Mouse (Mus musculus) neural tube, embryonic 12.5 days (tissue): Measurements from ENCODE around the gene Pip4k2c. TPM values are rescaled to one million over a fixed set of nuclear protein-coding genes. Genes with fewer than 3 reads are reported as not detected.
A peak's percentile ranks its signal among the peaks of the same experiment; 100 is the strongest.

Source experiments
- ATAC-seq: fragments of 200-750 bp; cut with Nextera tagmentation; 2 replicates; pipeline ENCODE4 v1.8.0; 2017; ENCODE audit warnings: low read depth, mild to moderate bottlenecking, moderate TSS enrichment, moderate library complexity; ENCODE audit not compliant: low FRiP score
- H3K27ac ChIP-seq: fragments of 300-500 bp; sonication (generic); 2 replicates; pipeline ENCODE4 v1.5.1; 2016
- H3K27me3 ChIP-seq: fragments of 300-500 bp; sonication (generic); replicated peaks from 2 replicates; pipeline ENCODE4 v1.6.1; 2016; ENCODE audit warnings: mild to moderate bottlenecking
- H3K36me3 ChIP-seq: fragments of 300-500 bp; sonication (generic); 2 replicates; pipeline ENCODE4 v1.6.1; 2016; ENCODE audit warnings: mild to moderate bottlenecking
- H3K4me1 ChIP-seq: fragments of 300-500 bp; sonication (generic); 2 replicates; pipeline ENCODE4 v1.6.1; 2016
- H3K4me2 ChIP-seq: fragments of 300-500 bp; sonication (generic); replicated peaks from 2 replicates; pipeline ENCODE4 v1.6.1; 2016; ENCODE audit warnings: mild to moderate bottlenecking
- H3K4me3 ChIP-seq: fragments of 300-500 bp; sonication (generic); 2 replicates; pipeline ENCODE4 v1.5.1; 2016
- H3K9ac ChIP-seq: fragments of 300-500 bp; sonication (generic); 2 replicates; pipeline ENCODE4 v1.6.1; 2016; ENCODE audit warnings: mild to moderate bottlenecking
- H3K9me3 ChIP-seq: fragments of 300-500 bp; sonication (generic); 2 replicates; pipeline ENCODE4 v1.6.1; 2016; ENCODE audit warnings: mild to moderate bottlenecking
- WGBS: fragments of 180-500 bp; shearing (Covaris S2); methylation state at CpG from one replicate; pipeline ENCODE4 v1.1.7; 2016; 5-methylcytosine and 5-hydroxymethylcytosine counted together
- polyA plus RNA-seq: library from polyadenylated mRNA; unstranded; fragments of >200 nt; fragmentation: Nextera tagmentation; extraction: Ambion mirVana; gene quantifications from 2 replicates; pipeline ENCODE4 v1.2.1, GENCODE M21; 2016

The Pip4k2c gene
- polyA plus RNA-seq, 1 experiment from 2014 or later = 22.0 TPM

DNA sequence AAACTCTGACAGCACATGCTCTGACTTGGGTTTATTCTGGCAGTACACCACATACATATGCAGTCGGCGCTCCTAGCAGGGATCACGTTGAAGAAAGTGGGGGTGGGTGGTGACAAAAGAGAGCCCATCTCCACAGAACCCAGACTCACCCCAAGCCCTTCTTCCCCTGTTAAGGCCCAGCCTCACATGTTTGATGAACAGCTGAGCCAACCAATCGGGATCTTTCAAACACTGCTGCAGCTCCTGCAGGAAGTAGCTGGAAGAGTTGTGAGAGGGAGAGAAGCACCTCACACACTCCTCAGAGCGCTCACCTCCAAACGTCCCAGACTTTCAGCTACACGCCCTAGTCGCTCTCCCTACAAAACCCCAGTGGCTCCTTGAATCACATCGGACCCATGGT is 26.3 kb downstream of the Pip4k2c start:
- no peak for ATAC-seq
- H3K9me3 ChIP-seq = no peaks in the 10 kb centered on the region
- peaks cover 18% of the 10 kb centered on the region for H3K36me3 ChIP-seq
- peaks cover 27% of the 10 kb centered on the region for H3K27me3 ChIP-seq
- 71% methylated on average over 9 of the region's 9 CpGs for WGBS
- peak overlapping the region; percentile 16; the same call in 1 of the 2 replicates for H3K4me2 ChIP-seq
- no peak overlapping the region for H3K4me3 ChIP-seq
- no peak overlapping the region for H3K27ac ChIP-seq
- peaks cover 43% of the 10 kb centered on the region for H3K4me1 ChIP-seq
- no peak overlapping the region for H3K9ac ChIP-seq

GRCm38 (mm10) chr10:127183759-127184158 is 27.6 kb downstream of the Pip4k2c start:
- no peak overlapping the region for H3K27ac ChIP-seq
- H3K36me3 ChIP-seq = peaks cover 18% of the 10 kb centered on the region
- ATAC-seq = no peak
- H3K27me3 ChIP-seq = peaks cover 38% of the 10 kb centered on the region
- peak overlapping the region; percentile 32; the same call in 1 of the 2 replicates for H3K4me2 ChIP-seq
- WGBS = 13% methylated on average over 20 of the region's 20 CpGs
- H3K4me1 ChIP-seq = peaks cover 40% of the 10 kb centered on the region
- 0 out of 2 replicates have a peak overlapping the region, but pooled peaks have one; percentile 33 for H3K9ac ChIP-seq
- no peaks in the 10 kb centered on the region for H3K9me3 ChIP-seq
- H3K4me3 ChIP-seq = no peak overlapping the region

- Histone ChIP-seq H3K27ac (no peak overlapping the region), H3K4me1 (peaks cover 43% of the 10 kb centered on the region), H3K9ac (no peak overlapping the region), H3K27me3 (peaks cover 49% of the 10 kb centered on the region), H3K4me3 (no peak overlapping the region), H3K9me3 (no peaks in the 10 kb centered on the region), H3K4me2 (no peak overlapping the region), H3K36me3 (peaks cover 18% of the 10 kb centered on the region)
- 89% methylated on average over 4 of the region's 4 CpGs for WGBS
- ATAC-seq = no peak
Observed at GRCm38 (mm10) chr10:127182624-127183023, 28.8 kb downstream of the Pip4k2c start.

GRCm38 (mm10) chr10:127181566-127181965 is 29.8 kb downstream of the Pip4k2c start:
- peaks cover 40% of the 10 kb centered on the region for H3K4me1 ChIP-seq
- no peak for ATAC-seq
- H3K27ac ChIP-seq = no peak overlapping the region
- peaks cover 14% of the 10 kb centered on the region for H3K36me3 ChIP-seq
- H3K27me3 ChIP-seq = peaks cover 59% of the 10 kb centered on the region
- no peak overlapping the region for H3K9ac ChIP-seq
- H3K9me3 ChIP-seq = no peaks in the 10 kb centered on the region
- no peak overlapping the region for H3K4me2 ChIP-seq
- no peak overlapping the region for H3K4me3 ChIP-seq
- 81% methylated on average over 6 of the region's 6 CpGs for whole genome bisulfite sequencing

GRCm38 (mm10) chr10:127180695-127181047 is 30.7 kb downstream of the Pip4k2c start:
- ATAC-seq = no peak
- peaks cover 40% of the 10 kb centered on the region for H3K4me1 ChIP-seq
- no peak overlapping the region for H3K4me3 ChIP-seq
- H3K9ac ChIP-seq = no peak overlapping the region
- peaks cover 66% of the 10 kb centered on the region for H3K27me3 ChIP-seq
- WGBS = 13% methylated on average over 3 of the region's 3 CpGs
- H3K9me3 ChIP-seq = no peaks in the 10 kb centered on the region
- H3K36me3 ChIP-seq = peaks cover 9% of the 10 kb centered on the region; the same call in 1 of the 2 replicates
- peak overlapping the region; percentile 52 for H3K4me2 ChIP-seq
- H3K27ac ChIP-seq = no peak overlapping the region

DNA sequence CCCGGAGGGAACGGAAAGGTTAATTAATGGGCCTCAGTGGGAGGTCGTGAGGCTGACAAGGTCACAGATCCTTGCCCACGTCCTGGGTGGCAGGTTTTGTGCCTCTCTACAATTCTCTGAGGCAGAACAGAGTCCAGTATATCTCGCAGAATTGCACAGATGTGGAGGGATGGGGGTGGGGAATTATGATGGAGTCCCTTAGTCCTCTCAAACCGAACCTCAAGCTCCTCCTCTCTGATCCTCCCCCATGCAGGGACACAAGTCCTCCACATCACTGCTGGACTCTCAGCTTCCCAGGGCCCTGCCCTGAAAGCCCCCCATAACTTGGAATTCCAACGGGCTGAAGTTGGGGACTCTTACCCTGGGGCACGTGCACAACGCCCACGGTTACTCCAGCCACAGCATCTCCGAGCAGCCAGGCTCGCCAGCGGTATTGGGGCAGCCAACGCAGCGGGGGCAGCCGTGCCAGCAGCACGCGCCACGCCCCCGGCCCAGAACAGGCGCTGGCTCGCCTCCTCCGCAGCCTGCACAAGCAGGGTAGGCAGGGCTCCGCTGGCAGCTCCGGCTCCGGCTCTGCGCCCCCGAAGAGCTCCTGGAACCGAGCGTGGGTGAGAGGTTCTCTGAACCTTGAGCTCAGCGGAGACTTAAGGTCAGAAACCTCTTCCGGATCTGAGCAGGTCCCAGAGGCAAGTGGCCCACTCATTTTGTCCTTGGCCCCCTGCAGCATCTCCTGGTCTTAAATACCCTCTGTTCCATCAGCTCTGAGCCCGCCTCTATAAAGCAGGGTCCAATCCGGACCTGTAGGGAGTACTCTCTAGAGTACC is 31.3 kb downstream of the Pip4k2c start, which contains the start of gene Slc26a10:
Slc26a10 (minus strand) TSS at position 775 of the 824 bp plus-strand sequence.
- Histone ChIP-seq H3K4me2 (peak within 1 kb of the TSS; percentile 52), H3K9me3 (no peaks in the 10 kb centered on the region), H3K9ac (no peak within 1 kb of the TSS), H3K4me3 (peak within 1 kb of the TSS; percentile 15; the same call in 1 of the 2 replicates), H3K36me3 (peaks cover 4% of the 10 kb centered on the region; the same call in 1 of the 2 replicates), H3K4me1 (peaks cover 40% of the 10 kb centered on the region), H3K27ac (no peak within 1 kb of the TSS), H3K27me3 (peaks cover 66% of the 10 kb centered on the region)
- no peak for ATAC-seq
- WGBS = 2% methylated on average over 34 of the region's 34 CpGs

- Histone ChIP-seq H3K27me3 (peaks cover 66% of the 10 kb centered on the region), H3K9me3 (no peaks in the 10 kb centered on the region), H3K27ac (no peak overlapping the region), H3K4me3 (peak overlapping the region; percentile 13; the same call in 1 of the 2 replicates), H3K9ac (0 out of 2 replicates have a peak overlapping the region, but pooled peaks have one; percentile 29), H3K4me2 (peak overlapping the region; percentile 55), H3K36me3 (peaks cover 4% of the 10 kb centered on the region; the same call in 1 of the 2 replicates), H3K4me1 (peaks cover 30% of the 10 kb centered on the region)
- no peak for ATAC-seq
- WGBS = 2% methylated on average over 41 of the region's 41 CpGs
Observed at GRCm38 (mm10) chr10:127178286-127179027, 32.9 kb downstream of the Pip4k2c start.

DNA sequence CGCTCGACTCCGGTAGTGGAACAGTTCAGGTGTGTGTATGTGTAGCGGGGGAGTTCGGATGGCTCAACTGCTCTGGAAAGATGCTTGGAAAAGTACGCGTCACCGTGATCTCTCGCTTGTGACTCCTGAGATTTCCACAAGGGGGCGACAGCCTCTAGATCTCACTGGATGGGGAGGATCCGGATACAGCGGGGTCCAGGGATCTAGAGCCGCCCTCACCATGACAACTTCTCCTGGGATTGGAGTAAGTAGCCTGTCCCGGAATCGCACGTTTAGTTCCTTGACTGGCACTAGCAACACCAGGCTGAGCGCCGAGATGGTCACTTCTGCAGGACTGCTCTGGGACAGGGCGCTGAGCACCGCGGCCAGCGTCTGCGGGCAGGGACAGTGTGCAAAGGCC is 33.7 kb downstream of the Pip4k2c start:
- Histone ChIP-seq H3K9ac (0 out of 2 replicates have a peak overlapping the region, but pooled peaks have one; percentile 29), H3K4me3 (peak overlapping the region; percentile 13; the same call in 1 of the 2 replicates), H3K27ac (no peak overlapping the region), H3K9me3 (no peaks in the 10 kb centered on the region), H3K27me3 (peaks cover 58% of the 10 kb centered on the region), H3K4me1 (peaks cover 30% of the 10 kb centered on the region), H3K4me2 (peak overlapping the region; percentile 55), H3K36me3 (no peaks in the 10 kb centered on the region)
- peak; percentile 55 for ATAC-seq
- WGBS = under 1% methylated on average over 23 of the region's 23 CpGs

GRCm38 (mm10) chr10:127177235-127177634 is 34.1 kb downstream of the Pip4k2c start:
- Histone ChIP-seq H3K36me3 (no peaks in the 10 kb centered on the region), H3K27me3 (peaks cover 59% of the 10 kb centered on the region), H3K9ac (no peak overlapping the region), H3K4me3 (no peak overlapping the region), H3K4me1 (peaks cover 30% of the 10 kb centered on the region), H3K9me3 (no peaks in the 10 kb centered on the region), H3K4me2 (0 out of 2 replicates have a peak overlapping the region, but pooled peaks have one; percentile 55), H3K27ac (no peak overlapping the region)
- 24% methylated on average over 9 of the region's 9 CpGs for WGBS
- ATAC-seq = no peak

DNA sequence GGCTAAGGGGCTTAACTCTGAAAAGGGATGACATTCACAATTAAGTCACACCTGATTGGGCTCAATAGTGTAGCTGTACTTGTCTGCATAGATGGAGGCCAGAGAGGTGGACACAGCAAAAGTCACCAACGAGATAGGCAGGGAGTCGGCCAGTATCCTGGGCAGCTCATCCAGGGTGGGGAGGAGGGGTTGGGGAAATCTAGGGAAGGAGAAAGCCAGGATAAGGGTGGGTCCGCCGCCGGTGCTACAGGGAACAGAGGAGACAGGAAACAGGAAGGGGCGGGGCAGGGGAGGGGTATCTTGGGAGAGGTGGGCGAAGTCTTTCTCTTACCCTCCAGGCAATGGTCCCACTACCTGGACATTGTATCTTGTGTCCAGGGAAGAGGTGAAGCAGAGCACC is 34.6 kb downstream of the Pip4k2c start:
- Histone ChIP-seq H3K9me3 (no peaks in the 10 kb centered on the region), H3K27ac (no peak overlapping the region), H3K4me3 (no peak overlapping the region), H3K4me2 (0 out of 2 replicates have a peak overlapping the region, but pooled peaks have one; percentile 4), H3K4me1 (peaks cover 30% of the 10 kb centered on the region), H3K27me3 (peaks cover 62% of the 10 kb centered on the region), H3K9ac (no peak overlapping the region), H3K36me3 (no peaks in the 10 kb centered on the region)
- WGBS = 4% methylated on average over 7 of the region's 7 CpGs
- no peak for ATAC-seq

DNA sequence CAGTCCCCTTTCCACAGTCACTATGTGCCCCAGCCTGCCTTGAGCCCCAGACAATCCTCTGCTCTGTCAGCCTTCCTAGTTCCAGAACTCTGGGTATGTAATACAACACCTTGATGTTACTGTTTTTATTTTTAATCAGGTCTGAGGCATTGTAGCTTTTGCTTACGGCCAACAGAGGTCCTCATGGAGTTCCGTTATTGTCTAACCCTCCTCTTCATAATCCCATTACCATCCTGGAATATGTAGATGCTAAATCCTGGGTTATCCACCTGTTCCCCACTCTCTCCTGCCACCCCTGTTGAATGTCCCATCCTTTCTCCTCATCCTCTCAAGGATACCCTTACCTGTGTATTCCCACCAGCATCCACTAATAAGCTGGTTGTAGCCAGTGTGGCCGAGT is 35.2 kb downstream of the Pip4k2c start:
- 53% methylated on average over 3 of the region's 3 CpGs for WGBS
- Histone ChIP-seq H3K4me3 (no peak overlapping the region), H3K4me1 (peaks cover 30% of the 10 kb centered on the region)

DNA sequence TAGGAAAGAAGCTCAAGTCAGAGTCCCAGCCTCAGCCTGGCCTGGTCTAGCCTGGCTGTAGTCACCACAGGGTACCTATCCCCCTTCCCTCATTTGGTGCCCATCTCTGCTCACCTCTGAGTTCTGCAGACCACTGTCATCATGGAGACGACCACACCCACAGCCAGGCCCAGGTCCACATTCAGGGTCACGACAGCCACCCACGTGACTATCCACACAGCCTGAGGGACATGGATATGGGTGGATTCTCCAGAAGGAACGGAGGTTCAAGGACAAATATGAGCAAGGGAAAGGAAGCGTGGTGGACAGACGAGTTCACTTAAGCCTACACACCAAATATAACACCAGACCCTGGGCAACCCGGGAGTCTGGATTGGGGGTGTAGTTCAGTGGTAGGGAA is 37.2 kb downstream of the Pip4k2c start:
- H3K9me3 ChIP-seq = no peaks in the 10 kb centered on the region
- WGBS = 87% methylated on average over 7 of the region's 7 CpGs
- no peak for ATAC-seq
- no peak overlapping the region for H3K4me3 ChIP-seq
- H3K27ac ChIP-seq = no peak overlapping the region
- no peak overlapping the region for H3K9ac ChIP-seq
- no peaks in the 10 kb centered on the region for H3K36me3 ChIP-seq
- H3K4me1 ChIP-seq = peaks cover 30% of the 10 kb centered on the region
- H3K4me2 ChIP-seq = no peak overlapping the region
- H3K27me3 ChIP-seq = peaks cover 62% of the 10 kb centered on the region

More for the DNA sequence above, 35.2 kb downstream of the Pip4k2c start:
- Histone ChIP-seq H3K9me3 (no peaks in the 10 kb centered on the region), H3K27me3 (peaks cover 62% of the 10 kb centered on the region), H3K36me3 (no peaks in the 10 kb centered on the region), H3K9ac (no peak overlapping the region), H3K4me2 (no peak overlapping the region), H3K27ac (no peak overlapping the region)
- ATAC-seq = no peak
